Mouse (Mus musculus): ENCODE results near the gene Tent4b.

DNA sequence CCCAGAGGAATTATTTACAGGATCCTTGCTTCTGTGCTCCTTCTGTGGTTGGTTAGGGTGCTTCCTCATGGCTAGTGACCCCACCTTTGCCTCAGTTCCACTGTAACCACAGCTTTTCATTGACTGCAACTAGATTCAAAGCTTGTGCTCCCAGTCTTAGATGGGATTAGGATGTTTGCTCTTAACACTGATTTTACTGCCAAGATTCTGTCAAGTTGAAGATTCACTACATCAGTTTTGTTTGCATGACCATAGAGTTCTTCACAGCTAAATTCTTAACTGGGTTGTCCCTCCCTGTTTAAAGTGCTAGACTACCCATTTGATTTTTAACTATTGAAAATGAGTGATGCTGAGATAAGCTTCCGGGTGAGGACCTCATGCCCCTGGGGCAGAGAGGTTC, 29.3 kb downstream of the Tent4b start:
- TF ChIP-seq CTCF (IDR thresholded peaks at IDR 0.05; ENCODE audit: extremely low read depth, insufficient read length, insufficient replicate concordance, low read depth, low read length) (no peak), POLR2A (IDR thresholded peaks at IDR 0.05; ENCODE audit: low read depth, low read length) (no peak)

Data from small intestine, adult 2 months (tissue).